Mouse (Mus musculus) heart, adult 11 months (tissue): ENCODE results near the gene Ltbp1.

Source experiments
- DNase-seq: peaks from one replicate; pipeline ENCODE4 v3.0.0; 2022

The Ltbp1 gene

GRCm38 (mm10) chr17:75370120-75370519 is 364.8 kb downstream of the Ltbp1 start:
- peak; percentile 64 for DNase-seq

- DNase-seq: peak; percentile 76
Measured at GRCm38 (mm10) chr17:75371650-75372049, 366.3 kb downstream of the Ltbp1 start.

- DNase-seq: peak; percentile 90
Measured at GRCm38 (mm10) chr17:75372371-75372770, 367.0 kb downstream of the Ltbp1 start.

- peak; percentile 82 for DNase-seq
Measured at GRCm38 (mm10) chr17:75374287-75375024, 369.1 kb downstream of the Ltbp1 start.

GRCm38 (mm10) chr17:75378256-75378871 is 373.0 kb downstream of the Ltbp1 start:
- peak; percentile 71 for DNase-seq

- DNase-seq: peak; percentile 85
Measured at GRCm38 (mm10) chr17:75380167-75380566, 374.8 kb downstream of the Ltbp1 start.

- no peak for DNase-seq
Measured at GRCm38 (mm10) chr17:75388402-75388801, 383.0 kb downstream of the Ltbp1 start.

GRCm38 (mm10) chr17:75390142-75390541 is 384.8 kb downstream of the Ltbp1 start:
- peak; percentile 41 for DNase-seq

- peak; percentile 48 for DNase-seq
Measured at GRCm38 (mm10) chr17:75391429-75392192, 386.2 kb downstream of the Ltbp1 start.

GRCm38 (mm10) chr17:75406405-75406804 is 401.0 kb downstream of the Ltbp1 start:
- peak; percentile 61 for DNase-seq

- DNase-seq: peak; percentile 59
Measured at GRCm38 (mm10) chr17:75416861-75417260, 411.5 kb downstream of the Ltbp1 start.

- peak; percentile 59 for DNase-seq
Measured at GRCm38 (mm10) chr17:75434152-75434551, 428.8 kb downstream of the Ltbp1 start.

- peak; percentile 46 for DNase-seq
Measured at GRCm38 (mm10) chr17:75434871-75435270, 429.5 kb downstream of the Ltbp1 start.

- peak; percentile 97 for DNase-seq
Measured at GRCm38 (mm10) chr17:75435599-75435998, 430.2 kb downstream of the Ltbp1 start, which contains the start of gene Rasgrp3. Gene Rasgrp3, plus strand, starts transcription at chr17:75435896.

- peak; percentile 93 for DNase-seq
Measured at GRCm38 (mm10) chr17:75436095-75436494, 430.7 kb downstream of the Ltbp1 start.

GRCm38 (mm10) chr17:75436819-75437218 is 431.5 kb downstream of the Ltbp1 start:
- peak; percentile 87 for DNase-seq

- peak; percentile 91 for DNase-seq
Measured at GRCm38 (mm10) chr17:75437239-75437750, 431.9 kb downstream of the Ltbp1 start.

GRCm38 (mm10) chr17:75438162-75438561 is 432.8 kb downstream of the Ltbp1 start:
- peak; percentile 97 for DNase-seq

- peak; percentile 88 for DNase-seq
Measured at GRCm38 (mm10) chr17:75439062-75439461, 433.7 kb downstream of the Ltbp1 start.

GRCm38 (mm10) chr17:75440619-75441018 is 435.3 kb downstream of the Ltbp1 start:
- peak; percentile 93 for DNase-seq

GRCm38 (mm10) chr17:75441260-75441830 is 436.0 kb downstream of the Ltbp1 start:
- peak; percentile 33 for DNase-seq
